Mouse (Mus musculus) thymus, adult 2 months (tissue): Measurements from ENCODE around the gene Nlrc4.

ENCODE experiments used
- CTCF ChIP-seq: fragments of 200-500 bp; IDR thresholded peaks from 2 replicates; pipeline ENCODE4 v1.5.1; 2012; ENCODE audit warnings: mild to moderate bottlenecking, control low read depth, low read length, moderate library complexity, borderline replicate concordance; ENCODE audit not compliant: control insufficient read depth, poor library complexity, insufficient read depth; ENCODE audit errors: extremely low read depth
- POLR2A ChIP-seq: fragments of 200-500 bp; IDR thresholded peaks from 2 replicates; pipeline ENCODE4 v1.6.1; 2012; ENCODE audit warnings: mild to moderate bottlenecking, low read length, control low read depth, moderate library complexity; ENCODE audit not compliant: control insufficient read depth, poor library complexity, insufficient read depth; ENCODE audit errors: extremely low read depth

DNA sequence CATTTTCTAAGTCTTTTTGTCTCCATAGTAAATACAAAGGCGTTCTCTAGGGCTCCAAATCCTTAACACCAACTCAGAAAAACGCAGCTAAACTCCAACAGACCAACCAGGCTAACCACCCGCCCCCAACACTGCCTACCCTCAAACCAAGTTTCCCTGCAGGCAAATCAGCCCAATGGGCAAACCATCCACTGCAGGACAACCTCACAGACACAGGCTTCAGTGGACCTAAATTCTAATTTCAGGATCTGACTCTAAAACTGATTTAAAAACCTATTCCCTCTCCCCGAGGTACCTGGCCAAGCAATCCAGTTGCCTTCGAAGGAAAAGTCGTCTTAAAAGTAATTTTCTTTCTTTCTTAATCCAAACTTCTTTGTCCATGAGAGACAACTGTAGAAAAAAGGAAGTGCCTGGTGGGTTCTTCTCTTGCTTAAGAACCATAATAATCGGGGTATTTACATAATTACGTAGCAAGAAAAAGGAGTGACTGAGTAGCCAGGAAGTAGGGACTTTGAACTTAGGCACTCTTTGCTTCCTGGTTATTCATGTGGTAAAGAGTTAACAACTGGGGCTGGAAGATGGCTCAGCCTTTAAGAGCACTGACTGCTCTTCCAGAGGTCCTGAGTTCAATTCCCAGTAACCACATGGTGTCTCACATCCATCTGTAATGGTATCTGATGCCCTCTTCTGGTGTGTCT, at the start of gene Nlrc4:
- no peak for TF ChIP-seq POLR2A
- TF ChIP-seq CTCF: no peak
